Mouse (Mus musculus) cerebellum, postnatal 4 days (tissue): ENCODE results near the gene Papola.
A peak's percentile ranks its signal among the peaks of the same experiment; 100 is the strongest.

Experiments
- DNase-seq, 2 experiments: peaks; one replicate each; pipeline ENCODE4 v3.0.0; 2022; ENCODE audit warnings: low spot score in 2 of 2, mixed read lengths in 1 of 2

Papola gene

GRCm38 (mm10) chr12:105784196-105784999 lies at the start of gene Papola:
Gene Papola, plus strand, starts transcription at chr12:105784694.
- DNase-seq, result peak; percentile 70 to 87

- no peak for DNase-seq
Observed at GRCm38 (mm10) chr12:105735226-105735888, 49.1 kb upstream of the Papola start.

GRCm38 (mm10) chr12:105735889-105736251 lies 48.6 kb upstream of the Papola start:
- DNase-seq, result no peak

- DNase-seq, result no peak
Observed at GRCm38 (mm10) chr12:105738316-105739096, 46.0 kb upstream of the Papola start.

- no peak for DNase-seq
Observed at GRCm38 (mm10) chr12:105739656-105740055, 44.8 kb upstream of the Papola start.

- DNase-seq, result no peak
Observed at GRCm38 (mm10) chr12:105748114-105748513, 36.4 kb upstream of the Papola start.

GRCm38 (mm10) chr12:105753813-105754212 lies 30.7 kb upstream of the Papola start:
- no peak for DNase-seq

- no peak for DNase-seq
Observed at GRCm38 (mm10) chr12:105757816-105758497, 26.5 kb upstream of the Papola start.

GRCm38 (mm10) chr12:105758911-105759310 lies 25.6 kb upstream of the Papola start:
- no peak for DNase-seq

- no peak for DNase-seq
Observed at GRCm38 (mm10) chr12:105759849-105760478, 24.5 kb upstream of the Papola start.

GRCm38 (mm10) chr12:105761171-105761570 lies 23.3 kb upstream of the Papola start:
- no peak for DNase-seq

GRCm38 (mm10) chr12:105761629-105762028 lies 22.9 kb upstream of the Papola start:
- DNase-seq, result no peak

GRCm38 (mm10) chr12:105769700-105770099 lies 14.8 kb upstream of the Papola start:
- DNase-seq, result no peak

GRCm38 (mm10) chr12:105774871-105775270 lies 9.6 kb upstream of the Papola start:
- no peak for DNase-seq

- no peak for DNase-seq
Observed at GRCm38 (mm10) chr12:105777651-105778050, 6.8 kb upstream of the Papola start.

GRCm38 (mm10) chr12:105785000-105785774 lies 693 bp downstream of the Papola start:
- DNase-seq, result no peak

- no peak for DNase-seq
Observed at GRCm38 (mm10) chr12:105786113-105786512, 1.6 kb downstream of the Papola start.

- no peak for DNase-seq
Observed at GRCm38 (mm10) chr12:105787626-105788025, 3.1 kb downstream of the Papola start.

- no peak for DNase-seq
Observed at GRCm38 (mm10) chr12:105789885-105790284, 5.4 kb downstream of the Papola start.

GRCm38 (mm10) chr12:105794896-105795295 lies 10.4 kb downstream of the Papola start:
- no peak for DNase-seq

GRCm38 (mm10) chr12:105798001-105798400 lies 13.5 kb downstream of the Papola start:
- DNase-seq, result no peak
